Mouse (Mus musculus): ENCODE measurements around the gene Epop.

The Epop gene

GRCm38 (mm10) chr11:97590227-97590960 is 39.1 kb downstream of the Epop start:
- DNase-seq (ENCODE audit: low spot score), result no peak

- peak; percentile 46 for DNase-seq (ENCODE audit: low spot score)
Observed at GRCm38 (mm10) chr11:97589216-97589615, 40.3 kb downstream of the Epop start.

GRCm38 (mm10) chr11:97585932-97586331 is 43.6 kb downstream of the Epop start:
- no peak for DNase-seq (ENCODE audit: low spot score)

- DNase-seq (ENCODE audit: low spot score), result no peak
Observed at GRCm38 (mm10) chr11:97584476-97584875, 45.0 kb downstream of the Epop start.

- DNase-seq (ENCODE audit: low spot score), result no peak
Observed at GRCm38 (mm10) chr11:97579088-97579857, 50.2 kb downstream of the Epop start.

GRCm38 (mm10) chr11:97578286-97578685 is 51.2 kb downstream of the Epop start:
- no peak for DNase-seq (ENCODE audit: low spot score)
